Mouse (Mus musculus): Measurements from ENCODE around the gene Slc35f6. TPM values are rescaled to one million over a fixed set of nuclear protein-coding genes. Genes with fewer than 3 reads are reported as not detected.
A peak's percentile ranks its signal among the peaks of the same experiment; 100 is the strongest.

Slc35f6 gene
- polyA plus RNA-seq, 1 experiment from 2014 or later, result 19.9 TPM

DNA sequence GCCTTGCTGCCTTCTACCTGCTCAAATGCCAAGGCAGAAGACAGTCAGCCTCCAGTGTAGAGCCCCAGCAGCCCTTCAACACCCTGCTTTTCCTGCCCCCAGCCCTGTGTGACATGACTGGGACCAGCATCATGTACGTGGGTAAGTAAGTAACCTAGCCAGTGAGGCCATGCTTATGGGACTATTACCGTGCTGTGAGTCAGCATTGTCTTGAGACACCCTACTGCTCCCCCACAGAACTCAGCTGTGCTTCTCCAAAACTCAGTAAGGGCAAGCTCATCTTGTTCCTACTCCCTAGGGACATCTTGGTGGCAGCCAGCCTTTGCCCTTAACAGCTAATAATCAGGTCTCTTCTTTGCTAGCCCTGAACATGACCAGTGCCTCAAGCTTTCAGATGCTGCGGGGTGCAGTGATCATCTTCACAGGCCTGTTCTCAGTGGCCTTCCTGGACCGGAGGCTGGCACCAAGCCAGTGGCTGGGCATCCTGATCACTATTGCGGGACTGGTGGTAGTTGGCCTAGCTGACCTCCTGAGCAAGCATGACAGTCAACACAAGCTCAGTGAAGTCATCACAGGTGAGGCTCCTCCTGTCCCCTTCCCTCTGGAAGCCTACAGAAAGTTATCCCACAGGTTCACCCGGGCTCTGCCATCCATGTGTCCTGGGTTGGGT lies 7.9 kb downstream of the Slc35f6 start:
- Histone ChIP-seq H3K9ac (replicated peaks) (no peak overlapping the region), H3K9me3 (peaks cover 5% of the 10 kb centered on the region; the same call in 1 of the 2 replicates), H3K4me2 (no peak overlapping the region), H3K27me3 (no peaks in the 10 kb centered on the region), H3K36me3 (peaks cover 45% of the 10 kb centered on the region), H3K4me1 (replicated peaks) (no peaks in the 10 kb centered on the region), H3K4me3 (replicated peaks) (no peak overlapping the region), H3K27ac (no peak overlapping the region)
- ATAC-seq (ENCODE audit: insufficient number of reproducible peaks, insufficient read depth, low FRiP score, low TSS enrichment, low read depth), result no peak
- 92% methylated on average over 6 of the region's 6 CpGs for whole genome bisulfite sequencing

DNA sequence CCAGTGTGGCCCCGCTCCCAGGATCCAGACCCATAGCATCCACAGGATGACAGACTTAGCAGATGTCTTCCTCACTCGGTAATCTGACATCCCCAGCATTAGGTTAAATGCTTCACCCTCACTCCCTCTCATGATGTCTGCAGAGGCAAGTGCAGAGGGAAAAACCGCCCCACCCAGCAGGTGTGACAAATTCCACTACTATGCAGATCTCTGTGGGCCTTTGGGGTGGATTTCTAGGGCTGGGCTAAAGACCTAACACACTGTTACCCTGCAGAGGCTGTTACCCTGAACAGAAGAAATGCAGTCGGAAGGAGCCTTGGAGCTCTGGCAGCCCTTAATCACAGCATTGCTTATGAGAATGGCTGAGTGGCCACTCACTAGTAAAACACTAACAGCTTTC lies 11.3 kb downstream of the Slc35f6 start:
- no peak overlapping the region for H3K27ac ChIP-seq
- no peak for ATAC-seq (ENCODE audit: insufficient number of reproducible peaks, insufficient read depth, low FRiP score, low TSS enrichment, low read depth)
- H3K4me1 ChIP-seq (replicated peaks), result no peaks in the 10 kb centered on the region
- WGBS, result 83% methylated on average over 4 of the region's 4 CpGs
- H3K27me3 ChIP-seq, result no peaks in the 10 kb centered on the region
- H3K4me2 ChIP-seq, result no peak overlapping the region
- no peak overlapping the region; the same call in 1 of the 2 replicates for H3K9ac ChIP-seq (replicated peaks)
- peaks cover 40% of the 10 kb centered on the region for H3K36me3 ChIP-seq
- H3K9me3 ChIP-seq, result peaks cover 8% of the 10 kb centered on the region; the same call in 1 of the 2 replicates
- no peak overlapping the region for H3K4me3 ChIP-seq (replicated peaks)

DNA sequence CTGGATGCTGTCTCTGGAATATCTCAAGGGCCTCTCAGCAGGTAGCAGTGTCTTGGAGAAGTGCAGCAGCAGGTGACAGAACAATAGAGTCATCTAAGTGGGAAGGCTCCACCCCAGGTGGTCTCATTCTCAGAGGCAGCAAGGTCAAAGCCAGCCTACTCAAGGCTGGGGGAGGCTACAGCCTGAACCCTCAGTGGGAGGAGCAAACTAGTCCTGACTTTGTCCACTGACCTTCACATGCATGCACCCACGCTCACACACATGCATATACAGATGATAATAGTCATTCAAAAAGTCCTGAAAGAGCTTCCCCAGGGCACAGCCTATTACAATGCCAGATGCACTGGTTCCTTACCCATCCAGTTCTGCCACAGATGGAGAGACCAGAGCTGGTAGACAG lies 12.5 kb downstream of the Slc35f6 start:
- no peak for ATAC-seq (ENCODE audit: insufficient number of reproducible peaks, insufficient read depth, low FRiP score, low TSS enrichment, low read depth)
- no peak overlapping the region for H3K9ac ChIP-seq (replicated peaks)
- peaks cover 8% of the 10 kb centered on the region; the same call in 1 of the 2 replicates for H3K9me3 ChIP-seq
- H3K36me3 ChIP-seq, result peaks cover 35% of the 10 kb centered on the region
- H3K27ac ChIP-seq, result no peak overlapping the region
- H3K4me2 ChIP-seq, result no peak overlapping the region
- WGBS, result 88% methylated on average over 1 of the region's 1 CpGs
- H3K27me3 ChIP-seq, result no peaks in the 10 kb centered on the region
- H3K4me3 ChIP-seq (replicated peaks), result no peak overlapping the region
- H3K4me1 ChIP-seq (replicated peaks), result no peaks in the 10 kb centered on the region

DNA sequence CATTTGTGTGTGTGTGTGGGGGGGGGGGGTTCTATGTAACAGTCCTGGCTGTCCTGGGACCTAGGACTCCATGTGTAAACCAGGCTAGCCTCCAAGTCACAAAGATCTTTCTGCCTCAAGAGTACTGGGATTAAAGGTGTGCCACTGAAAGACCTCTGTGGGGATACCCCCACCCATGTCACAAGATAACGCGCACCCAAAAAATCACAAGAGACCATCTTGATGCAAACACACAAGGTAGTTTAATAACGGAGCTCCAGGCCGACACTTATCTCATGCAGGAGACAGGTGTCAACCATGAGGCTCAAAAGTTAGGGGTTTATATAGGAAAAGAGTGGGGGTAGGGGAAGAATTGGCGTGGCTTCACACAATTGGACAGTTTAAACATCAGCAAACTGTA lies 13.1 kb downstream of the Slc35f6 start:
- no peak overlapping the region for H3K4me3 ChIP-seq (replicated peaks)
- no peak for ATAC-seq (ENCODE audit: insufficient number of reproducible peaks, insufficient read depth, low FRiP score, low TSS enrichment, low read depth)
- 95% methylated on average over 5 of the region's 5 CpGs for WGBS
- no peaks in the 10 kb centered on the region for H3K4me1 ChIP-seq (replicated peaks)
- no peak overlapping the region for H3K27ac ChIP-seq
- peaks cover 8% of the 10 kb centered on the region; the same call in 1 of the 2 replicates for H3K9me3 ChIP-seq
- H3K36me3 ChIP-seq, result peaks cover 30% of the 10 kb centered on the region
- no peaks in the 10 kb centered on the region for H3K27me3 ChIP-seq
- H3K9ac ChIP-seq (replicated peaks), result no peak overlapping the region
- no peak overlapping the region for H3K4me2 ChIP-seq

DNA sequence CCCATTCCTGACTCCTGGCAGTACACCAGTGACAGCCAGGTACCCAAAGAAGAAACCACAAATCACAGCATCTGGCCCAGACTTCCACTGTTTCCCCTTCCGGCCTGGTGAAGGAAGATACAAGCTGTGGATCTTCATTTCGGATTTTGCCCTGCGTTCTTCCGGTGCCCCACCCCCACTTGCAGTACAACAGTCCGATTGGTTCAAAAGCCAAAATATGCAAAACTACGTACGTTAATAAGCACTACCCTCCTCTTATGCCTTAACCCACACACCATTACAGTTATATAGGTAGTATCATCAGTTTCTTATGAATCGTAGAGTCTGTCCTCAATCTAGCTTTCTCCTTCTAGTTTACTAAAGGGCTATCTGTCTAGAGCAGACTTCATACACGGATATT lies 17.6 kb downstream of the Slc35f6 start:
- Histone ChIP-seq H3K9ac (replicated peaks) (no peak overlapping the region), H3K9me3 (peaks cover 7% of the 10 kb centered on the region; the same call in 1 of the 2 replicates), H3K27ac (no peak overlapping the region), H3K27me3 (no peaks in the 10 kb centered on the region), H3K4me3 (replicated peaks) (no peak overlapping the region), H3K36me3 (peaks cover 17% of the 10 kb centered on the region), H3K4me1 (replicated peaks) (peaks cover 15% of the 10 kb centered on the region), H3K4me2 (no peak overlapping the region)
- 93% methylated on average over 9 of the region's 9 CpGs for WGBS
- ATAC-seq (ENCODE audit: insufficient number of reproducible peaks, insufficient read depth, low FRiP score, low TSS enrichment, low read depth), result no peak

DNA sequence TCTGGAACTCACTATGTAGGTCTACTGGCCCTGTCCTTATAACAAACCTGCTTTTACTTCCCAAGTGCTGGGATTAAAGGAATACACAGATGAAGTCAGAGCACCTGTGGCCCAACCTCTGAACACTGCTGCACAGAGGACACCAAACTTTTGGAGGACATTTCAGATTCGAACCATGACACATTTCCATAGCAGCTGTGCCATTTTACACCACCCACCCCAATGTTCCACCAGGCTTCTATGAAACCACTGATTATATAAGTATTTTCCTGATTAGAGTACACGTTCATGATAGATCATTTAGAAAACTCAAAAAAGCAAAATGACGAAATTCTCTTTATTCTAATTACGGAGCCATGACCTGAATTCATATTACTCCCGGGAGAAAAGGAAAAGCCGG lies 18.2 kb downstream of the Slc35f6 start:
- no peaks in the 10 kb centered on the region for H3K27me3 ChIP-seq
- H3K36me3 ChIP-seq, result peaks cover 22% of the 10 kb centered on the region
- H3K4me1 ChIP-seq (replicated peaks), result peaks cover 15% of the 10 kb centered on the region
- H3K9me3 ChIP-seq, result 0 out of 2 replicates have a peak, but pooled peaks cover under 1% of the 10 kb centered on the region
- WGBS, result 70% methylated on average over 6 of the region's 6 CpGs
- H3K27ac ChIP-seq, result peak overlapping the region; percentile 89
- peak overlapping the region; percentile 44; the same call in 1 of the 2 replicates for H3K9ac ChIP-seq (replicated peaks)
- peak overlapping the region; percentile 63 for H3K4me2 ChIP-seq
- peak overlapping the region; percentile 82 for H3K4me3 ChIP-seq (replicated peaks)
- no peak for ATAC-seq (ENCODE audit: insufficient number of reproducible peaks, insufficient read depth, low FRiP score, low TSS enrichment, low read depth)

DNA sequence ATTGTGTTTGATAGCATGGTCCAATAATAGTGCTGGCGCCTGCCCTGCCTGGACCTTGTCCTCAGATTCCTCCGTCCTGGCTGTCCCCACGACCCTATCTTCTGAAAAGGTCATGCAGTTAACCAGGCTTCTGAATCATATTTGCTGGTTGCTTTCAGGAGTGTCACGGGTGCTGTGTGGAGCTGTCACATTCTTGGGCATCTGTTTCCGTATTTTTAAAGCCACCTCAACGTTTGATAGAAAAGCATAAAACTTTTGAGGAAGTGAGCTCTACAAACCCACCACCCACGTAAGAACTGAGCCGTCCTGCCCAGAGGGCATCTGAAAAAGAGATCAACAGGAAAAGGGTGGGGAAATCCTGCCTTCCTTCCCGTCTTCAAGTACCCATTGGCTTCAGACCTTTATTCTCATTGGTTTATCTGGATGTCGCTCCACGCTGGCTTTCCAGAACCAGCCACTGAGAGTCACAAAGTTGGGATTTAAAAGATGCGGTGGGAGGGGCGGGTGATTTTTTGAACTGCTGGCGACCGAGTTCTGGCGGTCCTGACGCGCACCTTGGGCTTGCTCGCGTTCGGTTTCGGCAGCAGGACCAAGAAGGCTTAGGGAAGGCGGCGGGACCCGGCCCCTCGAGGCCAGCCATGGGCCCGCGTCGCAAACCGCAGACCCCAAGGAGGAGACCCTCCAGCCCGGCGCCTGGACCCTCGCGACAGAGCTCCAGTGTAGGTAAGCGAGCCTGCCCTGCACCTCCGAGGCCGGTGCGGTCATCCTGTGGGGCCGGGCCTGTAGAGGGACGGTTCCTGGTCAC lies 18.9 kb downstream of the Slc35f6 start, which contains the start of gene Cenpa:
Cenpa (plus strand) TSS at position 387 of the 805 bp plus-strand sequence.
- peak within 1 kb of the TSS; percentile 82 for H3K4me3 ChIP-seq (replicated peaks)
- H3K4me2 ChIP-seq, result peak within 1 kb of the TSS; percentile 63
- H3K27me3 ChIP-seq, result no peaks in the 10 kb centered on the region
- H3K27ac ChIP-seq, result peak within 1 kb of the TSS; percentile 89
- peaks cover 15% of the 10 kb centered on the region for H3K4me1 ChIP-seq (replicated peaks)
- H3K36me3 ChIP-seq, result peaks cover 28% of the 10 kb centered on the region
- ATAC-seq (ENCODE audit: insufficient number of reproducible peaks, insufficient read depth, low FRiP score, low TSS enrichment, low read depth), result peak; percentile 95
- under 1% methylated on average over 40 of the region's 40 CpGs for WGBS
- H3K9ac ChIP-seq (replicated peaks), result peak within 1 kb of the TSS; percentile 87
- H3K9me3 ChIP-seq, result no peaks in the 10 kb centered on the region

DNA sequence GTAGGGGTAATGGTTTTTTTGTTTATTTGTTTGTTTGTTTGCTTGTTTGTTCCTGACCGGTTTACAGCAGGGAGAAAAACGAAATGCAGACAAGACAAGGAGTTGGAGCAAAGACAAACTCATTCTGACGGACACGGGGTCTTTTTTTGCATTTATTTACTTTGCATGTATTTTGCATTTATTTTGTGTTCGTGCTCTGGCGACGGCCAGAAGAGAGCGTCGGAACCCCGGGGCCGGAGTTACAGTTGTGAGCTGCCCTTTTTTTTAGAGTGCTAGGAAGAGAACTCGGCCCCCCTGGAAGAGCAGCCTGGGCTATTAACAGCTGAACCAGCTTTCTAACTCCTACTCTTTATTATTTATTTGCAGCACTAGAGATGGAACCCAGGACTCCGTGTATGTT lies 19.5 kb downstream of the Slc35f6 start:
- no peak for ATAC-seq (ENCODE audit: insufficient number of reproducible peaks, insufficient read depth, low FRiP score, low TSS enrichment, low read depth)
- Histone ChIP-seq H3K27ac (peak overlapping the region; percentile 89), H3K9me3 (no peaks in the 10 kb centered on the region), H3K36me3 (peaks cover 35% of the 10 kb centered on the region), H3K4me2 (peak overlapping the region; percentile 63), H3K27me3 (no peaks in the 10 kb centered on the region), H3K4me3 (replicated peaks) (peak overlapping the region; percentile 82), H3K4me1 (replicated peaks) (peaks cover 15% of the 10 kb centered on the region), H3K9ac (replicated peaks) (peak overlapping the region; percentile 87)
- under 1% methylated on average over 13 of the region's 13 CpGs for WGBS

DNA sequence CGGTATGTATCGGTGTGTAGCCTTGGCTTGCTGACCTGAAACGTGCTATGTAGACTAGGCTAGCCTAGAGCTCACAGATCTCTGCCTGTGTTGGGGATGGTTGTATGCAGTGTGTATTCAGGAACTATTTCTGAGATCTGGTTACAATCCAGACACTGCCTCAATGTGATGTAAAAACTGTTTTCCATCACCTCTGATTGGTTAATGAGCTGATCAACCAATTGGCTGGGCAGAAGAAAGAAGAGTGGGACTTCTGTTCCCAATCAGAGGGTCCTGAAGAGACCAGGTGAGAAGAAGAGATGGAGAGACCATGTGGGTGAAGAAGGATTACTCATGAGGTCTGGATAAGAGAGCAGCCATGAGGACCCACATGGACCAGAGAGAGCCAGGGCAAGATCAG lies 20.0 kb downstream of the Slc35f6 start:
- peak overlapping the region; percentile 87 for H3K9ac ChIP-seq (replicated peaks)
- 4% methylated on average over 3 of the region's 3 CpGs for WGBS
- no peak for ATAC-seq (ENCODE audit: insufficient number of reproducible peaks, insufficient read depth, low FRiP score, low TSS enrichment, low read depth)
- peaks cover 15% of the 10 kb centered on the region for H3K4me1 ChIP-seq (replicated peaks)
- H3K9me3 ChIP-seq, result no peaks in the 10 kb centered on the region
- peaks cover 39% of the 10 kb centered on the region for H3K36me3 ChIP-seq
- no peaks in the 10 kb centered on the region for H3K27me3 ChIP-seq
- H3K4me3 ChIP-seq (replicated peaks), result peak overlapping the region; percentile 82
- H3K27ac ChIP-seq, result no peak overlapping the region
- H3K4me2 ChIP-seq, result peak overlapping the region; percentile 63

DNA sequence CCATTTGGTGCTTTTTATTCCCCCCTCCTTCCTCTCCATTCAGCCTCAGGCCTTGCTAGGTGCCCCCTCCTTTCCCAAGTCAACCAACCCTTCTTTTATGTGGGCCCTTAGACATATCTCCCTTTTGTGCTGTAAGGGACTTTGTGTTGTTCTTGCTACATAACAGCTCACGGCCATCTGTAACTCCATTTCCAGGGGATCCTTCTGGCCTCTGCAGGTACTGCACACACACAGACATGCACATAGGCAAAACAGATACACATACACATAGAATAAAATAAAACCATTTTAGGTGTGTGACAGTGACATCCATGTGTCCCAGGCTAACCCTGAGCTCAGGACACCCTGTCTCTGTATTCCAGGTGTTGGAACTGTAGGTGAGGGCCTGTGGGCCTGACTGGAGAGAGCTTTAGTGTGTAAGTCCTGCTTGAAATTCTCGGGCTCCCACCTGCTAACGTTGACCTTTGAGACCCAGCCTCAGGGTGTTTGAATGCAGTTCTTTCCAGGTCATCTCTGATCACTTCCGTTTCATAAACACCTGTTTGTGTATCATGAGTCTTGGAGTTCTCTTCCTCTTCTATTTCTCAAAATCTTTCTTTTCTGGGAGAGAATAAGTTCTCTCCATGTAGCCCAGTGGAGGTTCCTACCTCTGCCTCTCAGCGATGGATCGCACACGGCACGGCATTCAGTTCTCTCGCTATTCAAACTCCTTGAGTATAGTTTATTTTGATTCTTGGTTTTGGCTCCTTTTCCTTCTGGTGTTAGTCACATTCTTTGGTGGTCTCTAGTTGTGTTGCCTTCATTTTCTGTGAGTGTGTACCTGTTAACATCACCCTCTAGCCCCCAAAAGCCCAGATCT lies 21.1 kb downstream of the Slc35f6 start:
- H3K27ac ChIP-seq, result no peak overlapping the region
- H3K4me2 ChIP-seq, result peak overlapping the region; percentile 63
- ATAC-seq (ENCODE audit: insufficient number of reproducible peaks, insufficient read depth, low FRiP score, low TSS enrichment, low read depth), result no peak
- no peak overlapping the region for H3K9ac ChIP-seq (replicated peaks)
- H3K4me3 ChIP-seq (replicated peaks), result 0 out of 2 replicates have a peak overlapping the region, but pooled peaks have one; percentile 82
- H3K27me3 ChIP-seq, result no peaks in the 10 kb centered on the region
- 92% methylated on average over 9 of the region's 9 CpGs for WGBS
- H3K9me3 ChIP-seq, result no peaks in the 10 kb centered on the region
- H3K4me1 ChIP-seq (replicated peaks), result peaks cover 15% of the 10 kb centered on the region
- peaks cover 51% of the 10 kb centered on the region for H3K36me3 ChIP-seq

DNA sequence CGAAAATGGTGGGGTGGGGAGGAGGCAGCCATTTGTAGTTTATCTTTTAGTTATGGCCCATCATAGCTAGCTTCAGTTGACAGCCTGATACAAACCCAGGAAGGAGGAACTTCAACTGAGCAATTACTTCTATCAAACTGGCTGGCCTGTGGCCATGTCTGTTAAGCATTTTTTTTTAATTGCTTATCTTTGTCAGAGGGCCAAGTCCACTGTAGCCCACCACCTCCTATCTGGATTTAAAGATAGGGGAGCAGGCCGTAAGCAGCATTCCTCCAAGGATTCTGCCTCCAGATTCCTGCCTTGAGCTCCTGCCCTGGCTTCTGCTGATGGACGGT lies 21.7 kb downstream of the Slc35f6 start:
- Histone ChIP-seq H3K4me3 (replicated peaks) (no peak overlapping the region), H3K4me2 (no peak overlapping the region), H3K27me3 (no peaks in the 10 kb centered on the region), H3K9me3 (no peaks in the 10 kb centered on the region), H3K4me1 (replicated peaks) (peaks cover 15% of the 10 kb centered on the region), H3K9ac (replicated peaks) (no peak overlapping the region), H3K36me3 (peaks cover 57% of the 10 kb centered on the region), H3K27ac (no peak overlapping the region)
- ATAC-seq (ENCODE audit: insufficient number of reproducible peaks, insufficient read depth, low FRiP score, low TSS enrichment, low read depth), result no peak
- 87% methylated on average over 3 of the region's 3 CpGs for WGBS

Measured in limb, embryonic 12.5 days (tissue).